Mouse (Mus musculus): ENCODE measurements around the gene A030003K21Rik. TPM values are rescaled to one million over a fixed set of nuclear protein-coding genes. Genes with fewer than 3 reads are reported as not detected.

Gene A030003K21Rik
- total and polyA plus RNA-seq, 3 experiments, result not detected

- Histone ChIP-seq H3K9ac (ENCODE audit: insufficient read depth, low read depth) (no peak within 1 kb of the TSS), H3K27ac (ENCODE audit: insufficient read depth, low read depth) (no peak within 1 kb of the TSS), H3K9me3 (replicated peaks; ENCODE audit: low read length) (no peaks in the 10 kb centered on the region), H3K4me1 (ENCODE audit: control insufficient read depth in 1 of 2, insufficient read depth in 2 of 2) (peaks cover 2 to 7% of the 10 kb centered on the region in 2 experiments; a peak in 2 of 4 replicates), H3K4me2 (ENCODE audit: insufficient read depth, low read depth, poor library complexity, severe bottlenecking) (no peak within 1 kb of the TSS), H3K4me3 (replicated peaks in 1 of 3; ENCODE audit: low read depth in 2 of 3, low read length in 2 of 3, poor library complexity in 1 of 3) (no peak within 1 kb of the TSS), H3K36me3 (replicated peaks in 1 of 2; ENCODE audit: control insufficient read depth in 1 of 2, insufficient read depth in 1 of 2, low read length in 1 of 2) (peaks cover 4 to 8% of the 10 kb centered on the region in 2 experiments), H3K27me3 (replicated peaks) (no peaks in the 10 kb centered on the region), H3K79me2 (replicated peaks; ENCODE audit: control insufficient read depth, extremely low read depth, insufficient read depth, poor library complexity, severe bottlenecking) (no peaks in the 10 kb centered on the region)
- DNase-seq (ENCODE audit: extremely low read depth), result no peak
- no peak for TF ChIP-seq ETS1 (conservative IDR thresholded peaks at IDR 0.05; ENCODE audit: low read depth, low read length)
- TF ChIP-seq SMC3 (IDR thresholded peaks at IDR 0.05; ENCODE audit: low read depth, low read length), result peak; percentile 25
- TF ChIP-seq RCOR1 (conservative IDR thresholded peaks at IDR 0.05; ENCODE audit: low read depth, low read length), result no peak
- no peak for TF ChIP-seq ZNF384 (IDR thresholded peaks at IDR 0.05; ENCODE audit: low read depth, low read length)
- TF ChIP-seq MAX (IDR thresholded peaks at IDR 0.05; ENCODE audit: low read length), result no peak
- peak in 1 of 2 experiments; percentile 29; a peak in 2 of 4 replicates for TF ChIP-seq CTCF (conservative IDR thresholded peaks at IDR 0.05 in 1 of 2, IDR thresholded peaks at IDR 0.05 in 1 of 2; ENCODE audit: low read depth in 2 of 2, low read length in 2 of 2)
- dilution Hi-C loops (cut with MboI; ENCODE audit: extremely low pct_ligation_motif_present, extremely low pct_unique_long_range_greater_than_20kb, low sequenced_read_pairs), result no loop called here
- in situ Hi-C loops (cut with MboI; ENCODE audit: low pct_ligation_motif_present, low pct_unique_long_range_greater_than_20kb, low sequenced_read_pairs), result no loop called here
Measured at GRCm38 (mm10) chr1:82913025-82913424, 30.2 kb downstream of the A030003K21Rik start, which contains the start of gene A030005L19Rik. Gene A030005L19Rik (plus strand): TSS chr1:82913325.

GRCm38 (mm10) chr1:82905886-82906285 is 37.3 kb downstream of the A030003K21Rik start:
- no peaks in the 10 kb centered on the region for H3K79me2 ChIP-seq (replicated peaks; ENCODE audit: control insufficient read depth, extremely low read depth, insufficient read depth, poor library complexity, severe bottlenecking)
- H3K4me2 ChIP-seq (ENCODE audit: insufficient read depth, low read depth, poor library complexity, severe bottlenecking), result no peak overlapping the region
- H3K9ac ChIP-seq (ENCODE audit: insufficient read depth, low read depth), result no peak overlapping the region
- no peaks in the 10 kb centered on the region for H3K27me3 ChIP-seq (replicated peaks)
- no peak overlapping the region for H3K4me3 ChIP-seq (replicated peaks in 1 of 3; ENCODE audit: low read depth in 2 of 3, low read length in 2 of 3, poor library complexity in 1 of 3)
- no peaks in the 10 kb centered on the region for H3K4me1 ChIP-seq (ENCODE audit: control insufficient read depth in 1 of 2, insufficient read depth in 2 of 2)
- dilution Hi-C loops (cut with MboI; ENCODE audit: extremely low pct_ligation_motif_present, extremely low pct_unique_long_range_greater_than_20kb, low sequenced_read_pairs), result no loop called here
- peaks cover 15 to 52% of the 10 kb centered on the region in 2 experiments for H3K36me3 ChIP-seq (replicated peaks in 1 of 2; ENCODE audit: control insufficient read depth in 1 of 2, insufficient read depth in 1 of 2, low read length in 1 of 2)
- H3K27ac ChIP-seq (ENCODE audit: insufficient read depth, low read depth), result no peak overlapping the region
- in situ Hi-C loops (cut with MboI; ENCODE audit: low pct_ligation_motif_present, low pct_unique_long_range_greater_than_20kb, low sequenced_read_pairs), result no loop called here
- TF ChIP-seq MAFK (IDR thresholded peaks at IDR 0.05; ENCODE audit: insufficient replicate concordance, low read length), result no peak
- TF ChIP-seq IRF4 (IDR thresholded peaks at IDR 0.05; ENCODE audit: low read depth, low read length), result no peak
- no peak for TF ChIP-seq SIN3A (IDR thresholded peaks at IDR 0.05; ENCODE audit: low read length)
- no peak for TF ChIP-seq POLR2A (IDR thresholded peaks at IDR 0.05; ENCODE audit: low read depth, low read length)
- TF ChIP-seq RAD21 (IDR thresholded peaks at IDR 0.05; ENCODE audit: low read depth, low read length), result no peak
- TF ChIP-seq MEF2A (IDR thresholded peaks at IDR 0.05; ENCODE audit: borderline replicate concordance, low read depth, low read length), result no peak
- TF ChIP-seq MAZ (IDR thresholded peaks at IDR 0.05; ENCODE audit: low read depth, low read length), result no peak
- no peak for TF ChIP-seq ETS1 (conservative IDR thresholded peaks at IDR 0.05; ENCODE audit: low read depth, low read length)
- no peak for TF ChIP-seq MXI1 (IDR thresholded peaks at IDR 0.05; ENCODE audit: low read depth, low read length)
- no peak for TF ChIP-seq TCF12 (IDR thresholded peaks at IDR 0.05; ENCODE audit: low read depth, low read length)
- no peak for TF ChIP-seq MAX (IDR thresholded peaks at IDR 0.05; ENCODE audit: low read length)
- TF ChIP-seq KAT2A (IDR thresholded peaks at IDR 0.05; ENCODE audit: insufficient replicate concordance, low read length), result no peak
- no peak for TF ChIP-seq ZC3H11A (IDR thresholded peaks at IDR 0.05; ENCODE audit: low read depth, low read length)
- no peak for TF ChIP-seq USF2 (conservative IDR thresholded peaks at IDR 0.05; ENCODE audit: low read depth, low read length)
- TF ChIP-seq PAX5 (IDR thresholded peaks at IDR 0.05; ENCODE audit: low read length), result no peak
- no peak for TF ChIP-seq CTCF (conservative IDR thresholded peaks at IDR 0.05 in 1 of 2, IDR thresholded peaks at IDR 0.05 in 1 of 2; ENCODE audit: low read depth in 2 of 2, low read length in 2 of 2)
- no peak for TF ChIP-seq RCOR1 (conservative IDR thresholded peaks at IDR 0.05; ENCODE audit: low read depth, low read length)
- no peak for TF ChIP-seq MYC (IDR thresholded peaks at IDR 0.05; ENCODE audit: low read depth, low read length)
- DNase-seq (ENCODE audit: extremely low read depth), result no peak
- no peaks in the 10 kb centered on the region for H3K9me3 ChIP-seq (replicated peaks; ENCODE audit: low read length)
